Mouse (Mus musculus) lung, embryonic 14.5 days (tissue): ENCODE data around the gene Olfr1099. TPM values are rescaled to one million over a fixed set of nuclear protein-coding genes. Genes with fewer than 3 reads are reported as not detected.

Source experiments
- ATAC-seq: fragments of 200-750 bp; cut with Nextera tagmentation; 2 replicates; pipeline ENCODE4 v1.8.0; 2017; ENCODE audit warnings: mild to moderate bottlenecking, moderate TSS enrichment, moderate library complexity; ENCODE audit not compliant: insufficient read depth
- DNase-seq: peaks from one replicate; pipeline ENCODE4 v3.0.0-alpha.2; 2015
- H3K27ac ChIP-seq: fragments of 300-500 bp; sonication (generic); 2 replicates; pipeline ENCODE4 v1.5.1; 2014; ENCODE audit warnings: low read depth, mild to moderate bottlenecking, moderate library complexity
- H3K27me3 ChIP-seq: fragments of 300-500 bp; sonication (generic); 2 replicates; pipeline ENCODE4 v1.6.1; 2014; ENCODE audit warnings: low read length, control low read depth; ENCODE audit not compliant: insufficient read depth
- H3K36me3 ChIP-seq: fragments of 300-500 bp; sonication (generic); 2 replicates; pipeline ENCODE4 v1.6.1; 2014; ENCODE audit warnings: control low read depth; ENCODE audit not compliant: insufficient read depth
- H3K4me1 ChIP-seq: fragments of 300-500 bp; sonication (generic); 2 replicates; pipeline ENCODE4 v1.6.1; 2014; ENCODE audit warnings: antibody characterized with exemption, control low read depth; ENCODE audit not compliant: insufficient read depth
- H3K4me2 ChIP-seq: fragments of 300-500 bp; sonication (generic); 2 replicates; pipeline ENCODE4 v1.6.1; 2014; ENCODE audit warnings: mild to moderate bottlenecking
- H3K4me3 ChIP-seq: fragments of 300-500 bp; sonication (generic); 2 replicates; pipeline ENCODE4 v1.5.1; 2014; ENCODE audit warnings: low read depth, low read length
- H3K9ac ChIP-seq: fragments of 300-500 bp; sonication (generic); 2 replicates; pipeline ENCODE4 v1.6.1; 2014
- H3K9me3 ChIP-seq: fragments of 300-500 bp; sonication (generic); 2 replicates; pipeline ENCODE4 v1.6.1; 2016; ENCODE audit warnings: low read depth, low read length, control low read depth
- CTCF ChIP-seq: IDR thresholded peaks from 2 replicates; pipeline ENCODE4 v1.5.1; 2016; ENCODE audit warnings: antibody characterized with exemption, low read depth
- WGBS: fragments of 180-500 bp; shearing (Covaris S2); extraction: QIAGEN DNeasy Blood & Tissue Kit; methylation state at CpG from one replicate; pipeline ENCODE4 v1.1.7; 2014; 5-methylcytosine and 5-hydroxymethylcytosine counted together
- polyA plus RNA-seq: library from polyadenylated mRNA; unstranded; fragments of >200 nt; fragmentation: Nextera tagmentation; extraction: Ambion mirVana; gene quantifications from 2 replicates; pipeline ENCODE4 v1.2.1, GENCODE M21; 2014

Gene Olfr1099
- polyA plus RNA-seq: not detected in 2 replicates

- Histone ChIP-seq H3K4me1 (no peaks in the 10 kb centered on the region), H3K36me3 (no peaks in the 10 kb centered on the region), H3K4me2 (no peak within 1 kb of the TSS), H3K4me3 (no peak within 1 kb of the TSS), H3K27ac (no peak within 1 kb of the TSS), H3K27me3 (no peaks in the 10 kb centered on the region), H3K9me3 (no peaks in the 10 kb centered on the region), H3K9ac (no peak within 1 kb of the TSS)
- 68% methylated on average over 1 of the region's 1 CpGs for WGBS
- no peak for TF ChIP-seq CTCF
- ATAC-seq (no peak), DNase-seq (no peak)
Measured at GRCm38 (mm10) chr2:86960593-86960992, at the start of gene Olfr1099. TSS of gene Olfr1099 (minus strand) at chr2:86960693.

GRCm38 (mm10) chr2:86998098-86998497 lies 37.6 kb upstream of the Olfr1099 start, which contains the start of gene Olfr1102:
TSS of gene Olfr1102 (plus strand) at chr2:86998398.
- Histone ChIP-seq H3K36me3 (no peaks in the 10 kb centered on the region), H3K4me2 (no peak within 1 kb of the TSS), H3K4me1 (no peaks in the 10 kb centered on the region), H3K4me3 (no peak within 1 kb of the TSS), H3K9ac (no peak within 1 kb of the TSS), H3K27ac (no peak within 1 kb of the TSS), H3K27me3 (no peaks in the 10 kb centered on the region), H3K9me3 (no peaks in the 10 kb centered on the region)
- ATAC-seq (no peak), DNase-seq (no peak)
- no peak for TF ChIP-seq CTCF

GRCm38 (mm10) chr2:86991121-86991520 lies 30.6 kb upstream of the Olfr1099 start, which contains the start of gene Olfr1101:
TSS of gene Olfr1101 (minus strand) at chr2:86991221.
- H3K27ac ChIP-seq: no peak within 1 kb of the TSS
- no peak for TF ChIP-seq CTCF
- ATAC-seq (no peak), DNase-seq (no peak)
- no peaks in the 10 kb centered on the region for H3K4me1 ChIP-seq
- H3K27me3 ChIP-seq: no peaks in the 10 kb centered on the region
- H3K9me3 ChIP-seq: no peaks in the 10 kb centered on the region
- no peak within 1 kb of the TSS for H3K4me3 ChIP-seq
- H3K36me3 ChIP-seq: no peaks in the 10 kb centered on the region
- no peak within 1 kb of the TSS for H3K4me2 ChIP-seq
- H3K9ac ChIP-seq: no peak within 1 kb of the TSS
- WGBS: 69% methylated on average over 3 of the region's 3 CpGs

GRCm38 (mm10) chr2:86979854-86980253 lies 19.4 kb upstream of the Olfr1099 start, which contains the start of gene Olfr1100:
TSS of gene Olfr1100 (minus strand) at chr2:86979954.
- H3K4me3 ChIP-seq: no peak within 1 kb of the TSS
- no peak within 1 kb of the TSS for H3K27ac ChIP-seq
- no peak for TF ChIP-seq CTCF
- H3K9me3 ChIP-seq: no peaks in the 10 kb centered on the region
- no peaks in the 10 kb centered on the region for H3K27me3 ChIP-seq
- H3K4me1 ChIP-seq: no peaks in the 10 kb centered on the region
- ATAC-seq: no peak
- no peak within 1 kb of the TSS for H3K9ac ChIP-seq
- DNase-seq: no peak
- WGBS: 72% methylated on average over 3 of the region's 3 CpGs
- no peak within 1 kb of the TSS for H3K4me2 ChIP-seq
- no peaks in the 10 kb centered on the region for H3K36me3 ChIP-seq

GRCm38 (mm10) chr2:86926557-86926956 lies 33.9 kb downstream of the Olfr1099 start:
- no peak overlapping the region for H3K27ac ChIP-seq
- no peaks in the 10 kb centered on the region for H3K4me1 ChIP-seq
- DNase-seq: no peak
- H3K36me3 ChIP-seq: no peaks in the 10 kb centered on the region
- no peak for TF ChIP-seq CTCF
- H3K9ac ChIP-seq: no peak overlapping the region
- H3K4me3 ChIP-seq: no peak overlapping the region
- no peak overlapping the region for H3K4me2 ChIP-seq
- H3K27me3 ChIP-seq: no peaks in the 10 kb centered on the region
- no peak for ATAC-seq
- H3K9me3 ChIP-seq: no peaks in the 10 kb centered on the region

- 74% methylated on average over 1 of the region's 1 CpGs for WGBS
- no peak for ATAC-seq
- no peak within 1 kb of the TSS for H3K9ac ChIP-seq
- no peaks in the 10 kb centered on the region for H3K9me3 ChIP-seq
- no peak within 1 kb of the TSS for H3K4me3 ChIP-seq
- no peak within 1 kb of the TSS for H3K27ac ChIP-seq
- TF ChIP-seq CTCF: no peak
- no peak within 1 kb of the TSS for H3K4me2 ChIP-seq
- no peaks in the 10 kb centered on the region for H3K36me3 ChIP-seq
- H3K27me3 ChIP-seq: no peaks in the 10 kb centered on the region
- DNase-seq: no peak
- H3K4me1 ChIP-seq: no peaks in the 10 kb centered on the region
Measured at GRCm38 (mm10) chr2:86924445-86924844, 36.0 kb downstream of the Olfr1099 start, which contains the start of gene Olfr1098. TSS of gene Olfr1098 (minus strand) at chr2:86924545.

GRCm38 (mm10) chr2:86905647-86906046 lies 54.8 kb downstream of the Olfr1099 start:
- TF ChIP-seq CTCF: no peak
- no peaks in the 10 kb centered on the region for H3K9me3 ChIP-seq
- H3K4me2 ChIP-seq: no peak overlapping the region
- no peak overlapping the region for H3K4me3 ChIP-seq
- no peak overlapping the region for H3K27ac ChIP-seq
- H3K9ac ChIP-seq: no peak overlapping the region
- H3K4me1 ChIP-seq: no peaks in the 10 kb centered on the region
- ATAC-seq (no peak), DNase-seq (no peak)
- no peaks in the 10 kb centered on the region for H3K36me3 ChIP-seq
- WGBS: 82% methylated on average over 2 of the region's 2 CpGs
- H3K27me3 ChIP-seq: no peaks in the 10 kb centered on the region

Other genes starting within 250 kb of the Olfr1099 start
- not detected in 2 replicates for gene Olfr1089, start 227.0 kb downstream of the Olfr1099 start, polyA plus RNA-seq
- gene Olfr1090, start 201.7 kb downstream of the Olfr1099 start, polyA plus RNA-seq: not detected in 2 replicates
- gene Olfr1093, start 178.2 kb downstream of the Olfr1099 start, polyA plus RNA-seq: not detected in 2 replicates
- not detected in 2 replicates for gene Olfr141, start 150.7 kb downstream of the Olfr1099 start, polyA plus RNA-seq
- not detected in 2 replicates for gene Olfr1094, start 136.0 kb downstream of the Olfr1099 start, polyA plus RNA-seq
- gene Olfr1095, start 109.0 kb downstream of the Olfr1099 start, polyA plus RNA-seq: not detected in 2 replicates
- not detected in 2 replicates for gene Gm13723, start 85.9 kb downstream of the Olfr1099 start, polyA plus RNA-seq
- not detected in 2 replicates for gene Olfr1097, start 68.5 kb downstream of the Olfr1099 start, polyA plus RNA-seq
- not detected in 2 replicates for gene Olfr1098, start 36.1 kb downstream of the Olfr1099 start, polyA plus RNA-seq
- not detected in 2 replicates for gene Olfr1100, start 19.3 kb upstream of the Olfr1099 start, polyA plus RNA-seq
- not detected in 2 replicates for gene Olfr1101, start 30.5 kb upstream of the Olfr1099 start, polyA plus RNA-seq
- gene Olfr1102, start 37.7 kb upstream of the Olfr1099 start, polyA plus RNA-seq: not detected in 2 replicates
- not detected in 2 replicates for gene Olfr1104, start 66.4 kb upstream of the Olfr1099 start, polyA plus RNA-seq
- not detected in 2 replicates for gene Olfr1105, start 75.8 kb upstream of the Olfr1099 start, polyA plus RNA-seq
- gene Olfr1106, start 91.6 kb upstream of the Olfr1099 start, polyA plus RNA-seq: not detected in 2 replicates
- gene Olfr1107, start 115.1 kb upstream of the Olfr1099 start, polyA plus RNA-seq: not detected in 2 replicates
- gene Olfr1109, start 135.3 kb upstream of the Olfr1099 start, polyA plus RNA-seq: not detected in 2 replicates
- gene Olfr259, start 153.9 kb upstream of the Olfr1099 start, polyA plus RNA-seq: not detected in 2 replicates
- not detected in 2 replicates for gene Olfr1110, start 179.6 kb upstream of the Olfr1099 start, polyA plus RNA-seq
- not detected in 2 replicates for gene Olfr1111, start 191.9 kb upstream of the Olfr1099 start, polyA plus RNA-seq
- gene Olfr1112, start 227.1 kb upstream of the Olfr1099 start, polyA plus RNA-seq: not detected in 2 replicates
- not detected in 2 replicates for gene Olfr1113, start 248.3 kb upstream of the Olfr1099 start, polyA plus RNA-seq